Mouse (Mus musculus) layer of hippocampus, adult 9-10 months (tissue): ENCODE measurements around the gene Ten1.

Experiments
- DNase-seq: peaks from one replicate; pipeline ENCODE4 v3.0.0; 2022; ENCODE audit warnings: low spot score

The Ten1 gene

GRCm38 (mm10) chr11:116198639-116199531 is at the start of gene Ten1, which contains the start of gene Acox1:
Gene Ten1 (plus strand): TSS chr11:116198855.
Gene Acox1 (minus strand): TSS chr11:116199045.
- DNase-seq = peak; percentile 88

GRCm38 (mm10) chr11:116149341-116149740 is 49.3 kb upstream of the Ten1 start:
- no peak for DNase-seq

- no peak for DNase-seq
Measured at GRCm38 (mm10) chr11:116150960-116151359, 47.7 kb upstream of the Ten1 start.

DNA sequence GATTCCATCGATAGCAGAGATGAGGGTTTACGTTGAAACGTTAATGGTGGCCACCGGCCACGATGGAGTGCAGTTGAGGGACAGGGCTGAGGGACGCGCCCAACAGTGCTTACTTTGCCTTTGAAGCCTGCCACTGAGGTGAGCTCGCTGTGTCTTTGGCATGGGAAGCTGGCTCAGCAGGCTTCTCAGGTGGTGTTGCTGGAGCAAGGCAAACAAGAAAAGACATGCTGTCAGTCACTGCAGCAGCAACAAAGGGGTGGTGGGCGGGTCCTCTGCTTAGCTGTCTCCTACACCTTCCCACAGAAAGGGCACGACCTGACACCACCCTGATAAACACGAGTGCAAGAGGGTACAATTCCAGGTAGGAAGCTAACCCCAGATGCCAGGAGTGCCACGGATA is 37.3 kb upstream of the Ten1 start:
- DNase-seq = no peak

GRCm38 (mm10) chr11:116162146-116162545 is 36.5 kb upstream of the Ten1 start:
- no peak for DNase-seq

- DNase-seq = no peak
Measured at GRCm38 (mm10) chr11:116163002-116163401, 35.7 kb upstream of the Ten1 start.

DNA sequence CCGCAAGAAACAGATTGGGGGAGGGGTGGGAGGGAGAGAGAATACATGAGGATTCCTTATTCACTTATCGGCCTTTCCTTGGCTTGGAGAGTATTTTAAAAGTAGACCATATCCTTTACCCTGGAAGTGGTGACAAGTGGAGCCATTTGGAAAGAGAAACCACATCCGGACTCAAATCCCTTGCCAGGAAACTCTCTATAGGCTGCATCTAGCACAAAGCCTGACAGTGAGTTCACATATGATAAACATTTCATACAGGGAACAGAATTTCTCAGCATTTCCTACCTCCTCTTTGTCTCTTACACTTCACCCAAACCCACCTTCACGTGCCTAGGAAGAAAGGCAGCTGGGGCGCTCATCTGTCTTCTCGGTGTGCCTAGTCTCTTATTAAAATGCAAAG is 31.4 kb upstream of the Ten1 start:
- DNase-seq = no peak

DNA sequence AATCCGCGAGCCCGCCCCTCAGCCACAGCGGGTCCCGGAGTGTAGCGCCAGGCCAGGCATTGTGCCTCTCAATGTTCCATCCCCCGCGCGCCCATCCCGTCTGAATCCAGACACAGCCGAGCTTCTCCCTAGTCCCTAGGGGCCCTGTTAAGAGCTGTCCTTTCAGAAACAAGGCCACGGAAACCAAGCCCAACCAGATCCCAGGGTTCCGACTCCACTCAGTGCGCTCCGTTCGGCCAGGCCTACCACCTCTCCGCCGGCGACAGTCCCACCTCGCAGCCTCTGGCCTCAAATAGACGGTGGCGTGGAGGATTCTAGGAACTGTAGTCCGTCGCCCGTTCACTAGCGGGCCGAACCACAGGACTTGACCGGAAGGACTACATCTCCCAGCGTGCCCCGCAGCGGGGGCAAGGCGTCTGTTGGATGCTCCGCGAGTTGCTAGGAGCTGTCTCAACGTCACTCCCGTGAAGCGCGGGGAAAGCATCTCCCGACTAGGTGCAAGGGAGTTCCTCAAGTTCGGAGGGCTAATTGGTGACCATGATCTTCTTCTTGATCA is 30.7 kb upstream of the Ten1 start, which contains the start of gene Fbf1:
TSS of gene Fbf1 (minus strand) at position 283 of the 556 bp plus-strand sequence.
- peak; percentile 91 for DNase-seq

GRCm38 (mm10) chr11:116169214-116169613 is 29.4 kb upstream of the Ten1 start:
- no peak for DNase-seq

DNA sequence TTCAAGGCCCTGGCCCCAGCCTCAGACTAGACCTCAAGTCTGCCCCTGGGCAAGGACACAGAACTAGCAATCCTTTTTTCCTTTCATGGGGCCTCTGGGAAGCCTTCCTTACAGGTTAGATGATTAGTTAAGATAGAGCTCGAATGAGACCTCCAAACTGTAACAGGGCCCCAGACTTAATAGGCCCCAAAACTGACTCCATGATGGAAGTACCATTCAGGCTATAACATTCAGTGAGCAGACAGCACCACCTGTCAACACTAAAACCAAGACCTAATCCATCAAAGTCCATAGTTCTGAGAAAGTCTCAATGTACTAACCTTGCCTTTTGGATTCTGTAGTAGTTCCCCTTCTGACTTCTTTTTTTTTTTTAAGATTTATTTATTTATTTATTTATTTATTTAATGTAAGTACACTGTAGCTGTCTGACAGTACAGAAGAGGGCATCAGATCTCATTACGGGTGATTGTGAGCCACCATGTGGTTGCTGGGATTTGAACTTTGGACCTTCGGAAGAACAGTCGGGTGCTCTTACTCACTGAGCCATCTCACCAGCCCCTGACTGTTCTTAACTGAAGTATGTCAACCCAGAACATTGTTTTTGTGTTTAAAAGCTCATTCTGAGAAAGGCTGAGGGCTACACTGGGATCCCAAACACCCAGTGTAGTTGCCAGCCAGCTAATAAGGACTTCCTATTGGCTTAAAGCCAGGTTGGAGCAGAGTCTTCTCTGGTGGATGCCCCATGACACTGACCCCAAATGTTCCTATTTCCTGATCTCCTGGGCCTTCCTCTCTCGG is 28.5 kb upstream of the Ten1 start:
- DNase-seq = no peak

DNA sequence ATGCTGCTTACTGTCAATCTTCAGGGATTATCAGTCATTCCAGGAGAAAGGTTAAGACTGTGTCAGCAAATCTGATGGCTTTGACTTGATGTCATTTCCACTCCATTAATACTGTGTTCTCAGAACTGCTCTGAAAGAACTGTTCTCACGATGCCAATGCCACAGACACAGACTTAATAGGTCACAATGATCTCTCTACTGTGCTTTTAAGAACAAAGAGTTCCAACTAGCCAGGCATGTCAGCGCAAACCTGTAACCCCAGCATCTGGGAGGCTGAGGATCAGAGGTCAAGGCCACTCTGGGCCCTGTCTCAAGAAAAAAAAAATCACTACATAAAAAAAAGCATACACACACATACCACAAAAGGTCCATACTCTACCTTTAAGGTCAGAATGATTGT is 26.7 kb upstream of the Ten1 start:
- DNase-seq = no peak

- DNase-seq = no peak
Measured at GRCm38 (mm10) chr11:116174775-116175448, 23.7 kb upstream of the Ten1 start.

DNA sequence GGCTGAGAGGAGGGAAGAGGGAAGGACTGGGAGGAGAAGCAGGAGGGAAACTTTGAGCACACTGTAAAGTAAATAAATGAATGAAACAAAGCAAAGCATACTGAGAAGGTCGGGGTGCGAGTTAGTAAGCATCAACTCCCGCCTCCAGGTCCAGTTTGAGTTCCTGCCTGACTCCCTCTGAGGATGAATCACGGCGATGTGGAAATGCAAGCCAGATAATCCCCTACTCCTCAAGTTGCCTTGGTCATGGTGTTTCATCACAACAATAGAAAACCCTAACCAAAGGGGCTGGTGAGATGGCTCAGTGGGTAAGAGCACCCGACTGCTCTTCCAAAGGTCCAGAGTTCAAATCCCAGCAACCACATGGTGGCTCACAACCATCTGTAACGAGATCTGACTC is 22.6 kb upstream of the Ten1 start:
- DNase-seq = no peak

- no peak for DNase-seq
Measured at GRCm38 (mm10) chr11:116178411-116179121, 20.1 kb upstream of the Ten1 start.

DNA sequence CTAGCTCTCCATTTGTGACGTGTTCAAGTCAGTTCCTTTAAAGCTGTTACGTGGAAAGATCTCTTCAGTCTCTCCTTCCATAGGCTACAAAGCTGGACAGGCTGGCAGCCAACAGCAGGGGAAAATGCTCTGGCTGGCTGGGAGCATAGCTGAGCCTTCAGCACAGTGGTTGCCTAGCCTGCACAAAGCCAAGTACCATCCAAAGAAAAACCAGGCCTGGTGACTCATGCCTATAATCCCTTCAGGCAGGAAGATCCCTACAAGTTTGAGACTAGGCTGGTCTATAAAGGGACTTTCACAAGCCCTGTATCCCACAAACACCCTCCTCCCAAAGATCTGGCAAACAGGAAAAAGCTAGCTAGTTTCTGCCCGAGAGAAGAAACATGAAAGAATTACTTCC is 12.8 kb upstream of the Ten1 start:
- DNase-seq = no peak

DNA sequence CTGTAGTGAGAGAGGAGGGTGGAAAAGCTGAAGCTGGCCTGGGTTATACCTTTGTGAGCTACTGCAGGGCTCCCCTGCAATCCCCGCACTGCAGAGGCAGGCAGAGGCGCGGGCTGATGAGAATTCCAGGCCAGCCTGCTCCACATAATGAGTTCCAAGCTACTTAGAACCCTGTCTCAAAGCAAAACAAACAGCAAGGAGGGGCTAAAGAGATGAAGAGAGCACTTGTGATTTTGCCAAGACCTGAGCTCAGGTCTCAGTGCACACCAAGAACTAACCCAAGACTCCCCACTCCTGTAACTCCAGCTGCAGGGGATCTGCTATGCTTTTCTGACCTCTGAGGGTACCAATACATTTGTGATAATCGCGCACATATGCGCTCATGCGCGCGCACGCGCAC is 12.3 kb upstream of the Ten1 start:
- DNase-seq = no peak

- DNase-seq = no peak
Measured at GRCm38 (mm10) chr11:116187226-116187930, 11.3 kb upstream of the Ten1 start.

GRCm38 (mm10) chr11:116194619-116195018 is 4.0 kb upstream of the Ten1 start:
- DNase-seq = no peak

- DNase-seq = no peak
Measured at GRCm38 (mm10) chr11:116195252-116195651, 3.4 kb upstream of the Ten1 start.

- no peak for DNase-seq
Measured at GRCm38 (mm10) chr11:116196336-116196735, 2.3 kb upstream of the Ten1 start.
